Mouse (Mus musculus) CH12.LX (cell line): ENCODE measurements at regions not wholly inside any gene's neighbourhood (a gene's known extent, or its start where the extent isn't known, plus 50 kb on each side); places are given as distances from the start of the nearest gene placed in this dataset.

ENCODE experiments used
- BHLHE40 ChIP-seq: IDR thresholded peaks from 2 replicates; pipeline ENCODE4 v1.6.1; 2011; ENCODE audit warnings: mild to moderate bottlenecking, low read depth, low read length, improper control_type of control experiment
- CHD2 ChIP-seq: IDR thresholded peaks from 2 replicates; pipeline ENCODE4 v1.6.1; 2011; ENCODE audit warnings: low read length, improper control_type of control experiment
- CTCF ChIP-seq, 2 experiments: IDR thresholded peaks in 1 of 2; conservative IDR thresholded peaks in 1 of 2; 2 replicates each; pipeline ENCODE4 v1.5.1; 2011 to 2012; ENCODE audit warnings: low read depth in 2 of 2, low read length in 2 of 2, improper control_type of control experiment in 1 of 2, inconsistent platforms in 1 of 2, mild to moderate bottlenecking in 1 of 2, moderate library complexity in 1 of 2
- EP300 ChIP-seq: IDR thresholded peaks from 2 replicates; pipeline ENCODE4 v1.6.1; 2011; ENCODE audit warnings: low read length, improper control_type of control experiment
- ETS1 ChIP-seq: conservative IDR thresholded peaks from 2 replicates; pipeline ENCODE4 v1.6.1; 2012; ENCODE audit warnings: low read depth, mild to moderate bottlenecking, inconsistent platforms, low read length, improper control_type of control experiment, moderate library complexity
- GABPA ChIP-seq: IDR thresholded peaks from 2 replicates; pipeline ENCODE4 v1.6.1; 2012; ENCODE audit warnings: low read depth, low read length, improper control_type of control experiment, inconsistent platforms; ENCODE audit not compliant: insufficient replicate concordance
- JUND ChIP-seq: conservative IDR thresholded peaks from 2 replicates; pipeline ENCODE4 v1.6.1; 2011; ENCODE audit warnings: low read depth, low read length, improper control_type of control experiment
- KAT2A ChIP-seq: IDR thresholded peaks from 2 replicates; pipeline ENCODE4 v1.6.1; 2012; ENCODE audit warnings: low read length, improper control_type of control experiment, inconsistent platforms; ENCODE audit not compliant: insufficient replicate concordance
- POLR2A ChIP-seq: IDR thresholded peaks from 2 replicates; pipeline ENCODE4 v1.6.1; 2011; ENCODE audit warnings: low read depth, mild to moderate bottlenecking, improper control_type of control experiment, low read length
- SIN3A ChIP-seq: IDR thresholded peaks from 2 replicates; pipeline ENCODE4 v1.6.1; 2012; ENCODE audit warnings: low read length, improper control_type of control experiment, inconsistent platforms
- ZC3H11A ChIP-seq: IDR thresholded peaks from 2 replicates; pipeline ENCODE4 v1.6.1; 2012; ENCODE audit warnings: low read depth, mild to moderate bottlenecking, inconsistent platforms, low read length, improper control_type of control experiment
- ZKSCAN1 ChIP-seq: IDR thresholded peaks from 2 replicates; pipeline ENCODE4 v1.6.1; 2012; ENCODE audit warnings: low read depth, inconsistent platforms, low read length, improper control_type of control experiment, borderline replicate concordance
- ZMIZ1 ChIP-seq: IDR thresholded peaks from 2 replicates; pipeline ENCODE4 v1.6.1; 2012; ENCODE audit warnings: low read depth, mild to moderate bottlenecking, inconsistent platforms, low read length, improper control_type of control experiment

DNA sequence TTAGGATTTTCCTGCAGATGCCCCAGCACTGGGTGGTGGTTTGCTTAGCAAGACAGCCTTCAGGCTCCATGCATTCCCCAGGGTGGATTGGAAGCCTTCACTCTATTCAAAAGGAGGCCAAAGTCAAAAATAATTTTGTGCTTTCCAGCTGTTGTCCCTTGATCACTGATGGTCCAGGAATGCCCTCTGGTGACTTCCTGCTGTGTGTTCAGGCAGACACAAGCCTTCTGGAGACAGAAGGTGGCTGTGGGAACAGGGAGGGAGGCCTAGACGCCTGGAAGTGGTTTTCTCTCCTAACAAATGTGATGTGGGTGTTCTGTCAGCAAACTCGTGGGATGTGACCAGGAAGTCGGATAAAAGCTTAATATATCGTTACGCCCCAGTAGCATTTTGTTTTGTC, 81.3 kb downstream of the Atp6ap1l start:
- no peak for TF ChIP-seq ZC3H11A
- no peak for TF ChIP-seq BHLHE40
- TF ChIP-seq POLR2A: no peak
- no peak for TF ChIP-seq CTCF (conservative IDR thresholded peaks at IDR 0.05 in 1 of 2, IDR thresholded peaks at IDR 0.05 in 1 of 2; ENCODE audit: low read depth in 2 of 2, low read length in 2 of 2)
- TF ChIP-seq JUND: no peak
- TF ChIP-seq CHD2: no peak
- TF ChIP-seq EP300: no peak
- TF ChIP-seq KAT2A: no peak
- TF ChIP-seq ZMIZ1: no peak
- no peak for TF ChIP-seq ZKSCAN1
- TF ChIP-seq SIN3A: no peak
- TF ChIP-seq GABPA: no peak
- no peak for TF ChIP-seq ETS1
